In genomic region chr13:37158831-37159522, GRCm38 (mm10) we compare ENCODE assay signal across 21 mouse cellular contexts.
DNase-seq lines count a peak whose midpoint lies in the region; ATAC-seq and TF ChIP-seq lines count a peak whose summit lies in the region.
"Had no signal": no experiment of that assay in that cellular context is flagged by ENCODE, and none has a peak within 500 bp of the region (broad histone marks: within the 10 kb centered on the region; RNA-seq: fewer than 3 reads in every experiment).

No protein-coding gene starts in this region.

- no peaks in the 10 kb centered on the region for H3K9me3 ChIP-seq in forebrain, postnatal 0 days (ENCODE audit: low read length)
- H3K9me3 ChIP-seq in forebrain, embryonic 11.5 days (ENCODE audit: control insufficient read depth, low read length), result no peaks in the 10 kb centered on the region
- H3K9me3 ChIP-seq: forebrain, embryonic 12.5 days; heart, embryonic 15.5 days; liver, embryonic 12.5 days; lung, embryonic 15.5 days had no signal

- peak; percentile 56 for ATAC-seq in forebrain, postnatal 0 days
- no peak for ATAC-seq in forebrain, embryonic 11.5 days (replicated peaks; ENCODE audit: low FRiP score)
- ATAC-seq: liver, embryonic 12.5 days; midbrain, embryonic 16.5 days had no signal

- TF ChIP-seq CTCF in forebrain, postnatal 0 days (IDR thresholded peaks at IDR 0.05; ENCODE audit: low read depth), result no peak
- TF ChIP-seq CTCF in left cerebral cortex, adult 2 months (IDR thresholded peaks at IDR 0.05), result no peak

- no peak overlapping the region for H3K27ac ChIP-seq in forebrain, postnatal 0 days (ENCODE audit: low read depth, low read length)
- no peak overlapping the region for H3K27ac ChIP-seq in forebrain, embryonic 11.5 days (ENCODE audit: low read depth, low read length)
- H3K27ac ChIP-seq in left cerebral cortex, adult 2 months, result peak overlapping the region; percentile 75
- H3K27ac ChIP-seq: forebrain, embryonic 12.5 days; gastrocnemius, adult 2 months; heart, adult 2 months; heart, embryonic 15.5 days; liver, embryonic 12.5 days; lung, embryonic 15.5 days had no signal

- no peak overlapping the region for H3K9ac ChIP-seq in forebrain, postnatal 0 days
- no peak overlapping the region for H3K9ac ChIP-seq in forebrain, embryonic 11.5 days (ENCODE audit: low read length)
- H3K9ac ChIP-seq: forebrain, embryonic 12.5 days; heart, embryonic 15.5 days; liver, embryonic 12.5 days; lung, embryonic 15.5 days had no signal

- H3K4me3 ChIP-seq in forebrain, postnatal 0 days (ENCODE audit: low read depth, low read length), result no peak overlapping the region
- no peak overlapping the region for H3K4me3 ChIP-seq in forebrain, embryonic 11.5 days (ENCODE audit: low read depth, low read length)
- no peak overlapping the region for H3K4me3 ChIP-seq in left cerebral cortex, adult 2 months
- H3K4me3 ChIP-seq: forebrain, embryonic 12.5 days; gastrocnemius, adult 2 months; heart, adult 2 months; heart, embryonic 15.5 days; liver, embryonic 12.5 days; lung, embryonic 15.5 days had no signal

- no peak overlapping the region for H3K4me2 ChIP-seq in forebrain, postnatal 0 days (ENCODE audit: low read depth)
- H3K4me2 ChIP-seq in forebrain, embryonic 11.5 days (ENCODE audit: low read depth, low read length, severe bottlenecking), result no peak overlapping the region
- H3K4me2 ChIP-seq: forebrain, embryonic 12.5 days; heart, embryonic 15.5 days; liver, embryonic 12.5 days; lung, embryonic 15.5 days had no signal

- WGBS in forebrain, postnatal 0 days, result 50% methylated on average over 4 of the region's 4 CpGs
- 79% methylated on average over 4 of the region's 4 CpGs for WGBS in forebrain, embryonic 11.5 days

- intact Hi-C loops in left cerebral cortex, postnatal 4 days (cut with DNase I), result no loop called here
- intact Hi-C loops in left cerebral cortex, adult 2 months (cut with DNase I), result loop anchor here (1.0 to 5.0 kb wide), 5 partner anchors 24 to 267 kb away; no protein-coding TSS in a partner anchor

- H3K36me3 ChIP-seq in forebrain, postnatal 0 days (ENCODE audit: insufficient read depth), result no peaks in the 10 kb centered on the region
- H3K36me3 ChIP-seq in forebrain, embryonic 11.5 days (ENCODE audit: control insufficient read depth, insufficient read depth, low read length), result no peaks in the 10 kb centered on the region
- H3K36me3 ChIP-seq: forebrain, embryonic 12.5 days; heart, embryonic 15.5 days; liver, embryonic 12.5 days; lung, embryonic 15.5 days had no signal

- peak; percentile 20 for DNase-seq in forebrain, postnatal 0 days
- DNase-seq in forebrain, embryonic 11.5 days (ENCODE audit: low spot score), result no peak
- peak; percentile 47 to 67 for DNase-seq in left cerebral cortex, adult 18-20 months (ENCODE audit: low spot score in 2 of 2)
- DNase-seq in left cerebral cortex, postnatal 4 days, result no peak
- peak in 1 of 2 experiments; percentile 32 for DNase-seq in left cerebral cortex, adult 2 months (ENCODE audit: extremely low spot score in 1 of 2, low spot score in 2 of 2)
- peak; percentile 27 for DNase-seq in right cerebral cortex, postnatal 25 days
- DNase-seq in cerebellum, postnatal 25 days, result no peak
- no peak for DNase-seq in cerebellum, adult 8-10 months
- DNase-seq: adrenal gland, adult 8-10 months; cerebellum, adult 2 months; gastrocnemius, adult 2 months; heart, adult 2 months; kidney, adult 2 months; kidney, postnatal 25 days; retina, postnatal 1 day; thymus, postnatal 36 days had no signal

- H3K4me1 ChIP-seq in forebrain, postnatal 0 days (ENCODE audit: insufficient read depth), result no peaks in the 10 kb centered on the region
- no peaks in the 10 kb centered on the region for H3K4me1 ChIP-seq in forebrain, embryonic 11.5 days (replicated peaks; ENCODE audit: control insufficient read depth, insufficient read depth, low read length)
- H3K4me1 ChIP-seq: forebrain, embryonic 12.5 days; heart, embryonic 15.5 days; liver, embryonic 12.5 days; lung, embryonic 15.5 days had no signal

- H3K27me3 ChIP-seq in forebrain, postnatal 0 days (ENCODE audit: insufficient read depth, low read length), result no peaks in the 10 kb centered on the region
- no peaks in the 10 kb centered on the region for H3K27me3 ChIP-seq in forebrain, embryonic 11.5 days (ENCODE audit: control insufficient read depth, insufficient read depth, low read length)
- H3K27me3 ChIP-seq: forebrain, embryonic 12.5 days; heart, embryonic 15.5 days; liver, embryonic 12.5 days; lung, embryonic 15.5 days had no signal

Comparison
In these comparisons a context has a peak if more than half of its experiments do, and no peak if none do; other contexts are left out.
1. DNase-seq: peak in forebrain, postnatal 0 days (single experiment), left cerebral cortex, adult 18-20 months (2 of 2) and right cerebral cortex, postnatal 25 days (single experiment); none in forebrain, embryonic 11.5 days (single experiment), left cerebral cortex, postnatal 4 days (single experiment), cerebellum, postnatal 25 days (0 of 2) and cerebellum, adult 8-10 months (single experiment).